Mouse (Mus musculus) embryonic fibroblast, embryonic 13.5 days (primary cell): ENCODE results near the gene Mgat3.

Experiments used
- CTCF ChIP-seq: IDR thresholded peaks from 2 replicates; pipeline ENCODE4 v1.5.1; 2011; ENCODE audit warnings: mild to moderate bottlenecking, control low read depth, low read length, moderate library complexity, borderline replicate concordance; ENCODE audit not compliant: insufficient read depth
- POLR2A ChIP-seq: IDR thresholded peaks from 2 replicates; pipeline ENCODE4 v1.6.1; 2011; ENCODE audit warnings: low read depth, mild to moderate bottlenecking, control low read depth, low read length, moderate library complexity

- TF ChIP-seq POLR2A (no peak), CTCF (no peak)
Measured at GRCm38 (mm10) chr15:80143760-80144159, 29.8 kb upstream of the Mgat3 start.
